Mouse (Mus musculus): ENCODE results near the gene Fam234b. TPM values are rescaled to one million over a fixed set of nuclear protein-coding genes. Genes with fewer than 3 reads are reported as not detected.

Fam234b gene
- 20.8 TPM for polyA plus RNA-seq (2017; shearing (Covaris generic))

DNA sequence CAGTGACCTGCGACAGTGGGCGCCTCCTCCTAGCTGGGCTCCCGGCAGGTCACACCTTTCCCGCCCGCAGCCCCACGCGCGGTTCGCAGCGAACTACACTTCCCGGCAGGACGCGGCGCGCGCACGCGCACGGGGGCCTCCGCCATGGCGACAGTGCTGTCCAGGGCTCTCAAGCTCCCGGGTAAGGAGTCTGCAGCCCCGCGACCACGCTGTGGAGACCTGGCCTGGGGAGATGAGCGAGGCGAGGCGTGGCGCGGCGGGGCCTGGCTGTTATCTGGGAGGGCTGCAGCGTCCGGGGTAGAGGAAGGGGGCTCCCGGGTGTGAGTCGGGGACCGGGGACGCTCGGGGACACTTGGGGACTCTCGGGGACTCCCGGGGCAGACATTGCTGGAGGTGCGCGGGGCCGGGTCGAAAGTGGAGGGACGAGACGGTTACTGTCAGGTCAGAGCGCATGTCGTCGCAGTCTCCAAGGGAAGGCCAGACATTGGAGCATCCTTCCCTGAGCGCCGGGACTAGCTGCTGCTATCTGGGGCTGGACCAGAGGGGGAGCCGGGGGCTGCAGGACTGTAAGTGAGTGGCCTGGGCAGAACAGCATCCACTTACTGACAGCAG is at the start of gene Fam234b, which contains the start of gene Hebp1:
Fam234b (plus strand) TSS at position 57 of the 612 bp plus-strand sequence.
Hebp1 (minus strand) TSS at position 102 of the 612 bp plus-strand sequence.

DNA sequence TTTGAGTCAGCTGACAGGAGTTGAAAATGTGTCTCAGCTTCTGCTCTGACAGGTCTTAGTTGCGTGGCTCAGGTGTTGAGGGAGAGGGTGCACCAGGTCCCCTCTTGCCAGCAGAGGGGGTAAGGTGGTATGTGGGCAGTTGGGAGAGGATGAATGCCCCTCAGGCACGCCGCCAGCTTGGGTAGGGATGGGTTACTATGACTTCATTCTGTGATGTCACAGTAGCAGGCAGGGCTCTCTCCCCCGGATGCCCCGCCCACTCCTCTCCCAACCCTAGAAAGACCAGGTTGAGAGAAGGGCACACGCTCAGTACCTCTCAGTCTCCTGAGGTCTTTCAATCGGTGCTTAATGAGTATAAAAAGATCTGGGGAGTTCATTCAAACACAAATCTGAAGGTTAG is 56.4 kb downstream of the Fam234b start, which contains the start of gene Gsg1:
Gsg1 (minus strand) TSS at position 199 of the 400 bp plus-strand sequence.

Other genes starting within 250 kb of the Fam234b start
- 0.17 TPM for gene Apold1, start 216.3 kb upstream of the Fam234b start, polyA plus RNA-seq (2017; shearing (Covaris generic))
- 154 TPM for gene Ddx47, start 186.4 kb upstream of the Fam234b start, polyA plus RNA-seq (2017; shearing (Covaris generic))
- 1.1 TPM for gene Gprc5a, start 132.3 kb upstream of the Fam234b start, polyA plus RNA-seq (2017; shearing (Covaris generic))
- gene Gprc5d, start 79.7 kb upstream of the Fam234b start, polyA plus RNA-seq (2017; shearing (Covaris generic)), result not detected
- gene Hebp1, start within 50 bp of the Fam234b start, polyA plus RNA-seq (2017; shearing (Covaris generic)), result not detected
- not detected for gene Gsg1, start 56.4 kb downstream of the Fam234b start, polyA plus RNA-seq (2017; shearing (Covaris generic))
- gene Pbp2, start 112.4 kb downstream of the Fam234b start, polyA plus RNA-seq (2017; shearing (Covaris generic)), result not detected
- gene Emp1, start 164.6 kb downstream of the Fam234b start, polyA plus RNA-seq (2017; shearing (Covaris generic)), result 1.7 TPM